Mouse (Mus musculus) 3T3-L1 (cell line): ENCODE results near the gene Borcs6.

Experiments used
- DNase-seq: peaks from one replicate; pipeline ENCODE4 v3.0.0-alpha.2; 2015; ENCODE audit warnings: low read depth, low spot score

Gene Borcs6

GRCm38 (mm10) chr11:69070590-69071222, 11.2 kb downstream of the Borcs6 start, which contains the start of gene Tmem107:
Tmem107 (plus strand) TSS chr11:69070806.
- DNase-seq, result peak; percentile 96

- peak; percentile 73 for DNase-seq
These were observed 11.7 kb downstream of the Borcs6 start for GRCm38 (mm10) chr11:69071262-69071661.

- DNase-seq, result no peak
These were observed 12.7 kb downstream of the Borcs6 start for GRCm38 (mm10) chr11:69072234-69072633.

DNA sequence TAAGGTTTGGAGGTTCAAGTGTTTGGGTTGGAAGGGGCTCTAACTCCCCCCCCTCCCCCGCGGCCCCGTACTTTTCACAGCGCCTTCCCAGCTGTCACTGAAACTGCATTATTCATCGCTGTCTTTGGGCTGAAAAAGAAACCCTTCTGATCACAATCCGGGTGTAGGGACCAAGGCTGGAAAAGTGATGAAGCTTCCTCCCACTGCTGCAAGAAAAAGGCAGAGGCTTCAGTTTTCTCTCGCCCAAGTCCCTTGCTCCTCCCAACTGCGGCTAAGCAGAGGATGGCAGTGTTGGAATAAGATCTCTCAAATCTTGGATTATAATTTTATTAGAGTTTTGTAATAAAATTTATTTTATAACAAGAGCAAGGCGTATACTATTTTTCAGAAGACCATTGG, 13.1 kb downstream of the Borcs6 start:
- no peak for DNase-seq

- DNase-seq, result peak; percentile 98
These were observed 13.8 kb downstream of the Borcs6 start for GRCm38 (mm10) chr11:69073065-69073888.

DNA sequence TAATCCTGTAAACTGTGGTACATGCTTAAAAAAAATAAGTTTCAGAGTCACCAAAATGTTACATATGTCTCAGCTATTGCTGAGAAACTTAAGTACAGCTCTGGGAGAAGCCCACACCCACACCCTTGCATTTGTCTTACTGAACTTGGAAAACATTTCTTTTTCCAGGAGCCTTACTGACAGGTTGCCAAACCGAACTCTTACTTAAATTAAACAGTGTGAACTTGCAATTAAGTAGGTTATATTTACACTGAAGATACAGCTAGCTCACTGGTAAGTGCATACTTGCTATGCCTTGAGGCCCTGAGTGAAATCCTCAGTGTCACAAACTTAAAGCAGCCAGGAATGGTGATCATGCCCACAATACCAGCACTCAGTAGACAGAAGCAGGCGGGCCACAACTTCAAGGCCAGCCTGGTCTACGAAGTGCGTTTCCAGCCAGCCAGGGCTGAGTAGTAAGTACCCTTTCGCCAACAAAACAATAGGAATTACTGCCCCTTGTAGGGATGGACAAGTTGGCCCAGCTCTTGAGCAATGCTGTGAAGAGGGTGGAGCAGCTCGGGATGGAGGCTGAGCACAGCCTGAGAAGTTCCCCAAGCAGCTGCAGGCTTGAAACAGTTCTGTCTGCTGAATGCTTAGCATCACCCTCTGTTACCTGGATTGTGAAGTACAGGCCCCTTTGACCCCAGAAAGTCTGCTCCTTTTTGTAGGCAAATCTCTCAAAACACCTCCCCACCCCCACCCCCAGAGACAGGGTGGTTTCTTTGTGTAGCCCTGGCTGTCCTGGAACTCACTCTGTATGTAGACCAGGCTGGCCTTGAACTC, 14.6 kb downstream of the Borcs6 start:
- DNase-seq, result peak; percentile 57

DNA sequence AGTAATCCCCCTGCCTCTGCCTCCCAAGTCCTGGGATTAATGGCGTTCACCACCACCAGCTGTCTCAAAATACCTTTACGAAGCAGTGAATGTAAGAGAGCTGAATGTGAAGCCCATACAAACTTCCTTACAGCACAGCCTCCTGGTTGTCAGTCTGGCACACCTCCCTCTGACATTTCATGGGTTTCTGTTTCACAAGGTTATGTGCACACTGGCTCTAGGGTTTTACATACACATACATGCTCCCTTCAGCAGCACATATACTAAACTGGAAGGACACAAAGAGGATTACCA, 15.2 kb downstream of the Borcs6 start:
- DNase-seq, result no peak

DNA sequence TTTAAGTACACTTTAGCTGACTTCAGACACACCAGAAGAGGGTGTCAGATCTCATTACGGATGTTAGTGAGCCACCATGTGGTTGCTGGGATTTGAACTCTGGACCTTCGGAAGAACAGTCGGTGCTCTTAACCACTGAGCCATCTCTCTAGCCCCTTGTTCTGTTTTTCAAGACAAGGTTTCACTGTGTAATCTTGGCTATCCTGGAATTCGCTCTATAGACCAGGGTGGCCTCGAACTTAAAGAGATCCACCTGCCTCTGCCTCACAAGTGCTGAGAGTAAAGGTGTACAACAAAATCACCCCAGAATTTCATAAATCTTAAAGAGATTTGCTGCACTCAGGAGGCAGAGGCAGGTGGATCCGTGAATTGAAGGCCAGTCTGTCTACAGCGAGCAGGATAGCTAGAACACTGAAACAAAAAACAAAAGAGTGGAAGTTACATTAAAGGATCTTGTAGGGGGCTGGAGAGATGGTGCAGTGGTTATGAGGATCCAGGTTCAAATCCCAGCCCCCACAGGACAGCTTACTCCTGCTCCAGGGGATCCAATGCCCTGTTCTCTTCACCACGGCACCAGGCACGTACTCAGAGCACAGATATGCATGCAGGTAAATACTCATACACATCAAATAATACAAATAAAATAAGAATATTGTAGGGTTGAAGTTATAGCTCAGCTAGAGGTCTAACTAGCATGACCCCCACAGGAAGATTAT, 16.4 kb downstream of the Borcs6 start:
- peak; percentile 55 for DNase-seq

GRCm38 (mm10) chr11:69076572-69076971, 17.1 kb downstream of the Borcs6 start:
- DNase-seq, result no peak

GRCm38 (mm10) chr11:69077316-69077715, 17.8 kb downstream of the Borcs6 start:
- no peak for DNase-seq

DNA sequence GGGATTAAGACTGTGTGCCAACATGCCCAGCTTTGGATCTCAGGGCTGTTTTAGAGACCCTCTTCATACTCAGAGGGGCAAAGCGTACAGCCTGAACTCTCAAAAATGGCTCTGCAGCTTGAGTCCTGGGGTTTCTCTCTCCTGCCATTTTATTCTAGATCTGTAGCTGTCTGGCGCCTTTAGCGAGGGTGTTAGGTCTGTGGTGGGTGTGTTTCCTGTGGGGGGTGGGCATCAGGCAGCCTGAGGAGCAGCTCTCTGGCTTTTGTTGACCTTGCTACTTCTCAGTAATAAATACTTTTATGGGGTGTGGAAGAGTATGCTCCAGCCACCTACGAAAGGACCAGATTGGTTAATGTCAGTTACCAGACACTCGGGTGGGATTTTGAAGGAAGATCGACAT, 18.5 kb downstream of the Borcs6 start:
- no peak for DNase-seq

DNA sequence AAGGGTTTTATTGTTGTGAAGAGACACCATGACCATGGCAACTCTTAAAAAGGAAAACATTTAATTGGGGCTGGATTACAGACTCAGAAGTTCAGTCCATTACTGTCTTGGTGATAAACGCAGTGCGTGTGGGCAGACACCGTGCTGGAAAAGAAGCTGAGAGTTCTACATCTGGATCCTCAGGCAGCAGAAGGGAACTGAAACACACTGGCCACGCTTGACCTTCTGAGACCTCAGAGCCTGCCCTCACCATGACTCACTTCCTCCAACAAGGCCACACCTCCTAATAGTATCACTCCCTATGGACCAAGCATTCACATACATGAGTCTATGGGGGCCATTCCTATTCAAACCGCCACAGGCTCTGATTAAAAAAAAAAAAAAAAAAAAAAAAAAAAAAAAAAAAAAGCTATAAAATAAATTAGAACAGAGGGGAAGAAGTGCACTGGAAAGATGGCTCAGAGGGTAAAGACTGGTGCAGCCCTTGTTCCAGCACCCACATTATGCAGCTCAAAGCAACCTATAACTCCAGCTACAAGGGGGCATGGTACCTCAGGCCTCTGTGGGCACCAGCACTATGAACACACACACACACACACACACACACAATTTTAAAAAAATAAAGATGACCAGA, 19.4 kb downstream of the Borcs6 start:
- peak; percentile 96 for DNase-seq

DNA sequence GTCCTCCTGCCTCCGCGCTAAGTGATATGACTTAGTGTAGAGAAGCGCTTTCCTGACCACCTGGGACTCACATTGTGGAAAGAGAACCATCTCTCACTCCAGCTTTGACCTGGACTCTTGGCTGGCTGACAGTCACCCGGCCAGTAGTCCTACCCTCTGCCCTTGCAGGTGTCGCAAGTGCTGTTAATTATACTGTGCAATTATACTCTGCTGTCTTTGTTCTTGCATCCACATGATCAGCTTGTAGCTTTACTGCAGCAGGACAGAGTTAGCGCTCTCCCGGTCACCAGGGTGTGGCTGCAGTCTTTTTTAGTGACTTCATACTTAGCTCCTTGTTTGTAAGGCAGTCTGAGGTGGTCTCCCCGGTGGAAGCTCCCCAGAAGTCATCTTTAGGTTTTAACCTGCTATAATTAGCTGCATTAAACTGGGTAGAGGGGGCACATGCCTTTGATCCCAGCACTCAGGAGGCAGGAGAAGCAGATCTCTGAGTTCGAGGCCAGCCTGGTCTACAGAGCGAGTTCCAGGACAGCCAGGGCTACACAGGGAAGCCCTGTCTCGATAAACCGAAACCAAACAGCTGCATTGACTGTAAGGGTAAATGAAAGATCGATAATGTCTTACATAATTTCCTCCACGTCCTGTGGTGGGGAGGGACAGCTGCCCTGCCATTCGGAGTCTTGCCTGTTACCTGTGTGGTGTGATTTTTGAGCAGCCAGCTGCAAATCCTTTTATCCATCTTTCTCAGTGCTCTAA, 20.8 kb downstream of the Borcs6 start:
- DNase-seq, result no peak

- DNase-seq, result no peak
These were observed 21.3 kb downstream of the Borcs6 start for GRCm38 (mm10) chr11:69080855-69081222.

DNA sequence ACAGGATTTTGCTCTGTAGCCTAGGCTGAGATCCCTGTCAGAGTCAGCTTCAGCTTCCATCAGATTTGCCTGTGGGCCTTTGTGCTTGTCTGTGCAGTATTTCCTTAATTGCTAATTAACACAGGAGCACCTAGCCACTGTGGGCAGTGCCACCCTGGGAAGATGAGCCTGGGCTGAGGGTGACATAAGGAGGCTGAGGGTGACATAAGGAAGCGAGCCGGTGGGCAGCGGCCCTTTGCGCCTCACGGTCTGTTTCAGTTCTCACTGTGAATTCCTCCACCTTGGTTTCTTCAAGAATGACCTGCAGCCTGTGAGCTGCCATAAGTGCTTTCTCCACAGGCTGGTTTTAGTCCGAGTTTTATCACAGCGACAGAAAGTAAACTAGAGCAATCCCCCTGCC, 22.1 kb downstream of the Borcs6 start:
- no peak for DNase-seq

DNA sequence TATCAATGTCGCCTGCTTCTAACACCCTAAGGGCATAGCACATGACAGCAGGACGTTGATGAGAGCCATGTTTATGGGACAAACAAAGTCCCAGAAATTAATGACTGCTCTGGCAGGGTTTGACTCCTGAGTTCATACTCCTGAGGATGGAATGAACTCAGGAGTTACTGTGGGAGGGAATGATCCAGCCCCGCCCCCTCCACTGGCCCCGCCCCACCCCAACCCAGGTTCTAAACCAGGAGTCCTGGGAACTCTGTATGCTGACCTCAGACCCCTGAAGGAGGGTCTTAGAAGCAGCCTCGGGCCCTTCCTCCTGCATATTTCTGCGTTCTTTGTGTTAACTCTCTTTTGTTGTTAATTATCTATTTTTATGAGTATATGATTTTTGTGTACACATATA, 26.1 kb downstream of the Borcs6 start:
- DNase-seq, result no peak

DNA sequence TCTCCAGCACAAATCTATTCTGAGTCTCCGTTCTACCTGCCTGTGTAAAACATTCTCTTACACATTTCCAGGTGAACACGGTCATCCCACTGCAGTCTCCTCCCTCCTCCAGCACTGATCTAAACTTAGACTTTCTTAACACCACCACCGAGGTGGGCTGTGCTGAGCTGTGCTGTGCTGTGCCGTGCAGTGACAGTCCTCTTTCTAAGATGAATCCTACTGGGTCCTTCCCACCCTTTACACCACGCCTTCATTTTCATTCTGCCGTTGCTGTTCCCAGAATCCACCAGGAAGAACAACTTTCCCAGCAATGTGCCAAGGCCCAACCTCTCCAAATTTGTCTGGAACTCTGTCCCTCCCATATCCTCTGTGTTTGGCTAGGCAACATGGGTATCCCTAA, 26.9 kb downstream of the Borcs6 start:
- DNase-seq, result no peak

- no peak for DNase-seq
These were observed 27.6 kb downstream of the Borcs6 start for GRCm38 (mm10) chr11:69087082-69087481.

DNA sequence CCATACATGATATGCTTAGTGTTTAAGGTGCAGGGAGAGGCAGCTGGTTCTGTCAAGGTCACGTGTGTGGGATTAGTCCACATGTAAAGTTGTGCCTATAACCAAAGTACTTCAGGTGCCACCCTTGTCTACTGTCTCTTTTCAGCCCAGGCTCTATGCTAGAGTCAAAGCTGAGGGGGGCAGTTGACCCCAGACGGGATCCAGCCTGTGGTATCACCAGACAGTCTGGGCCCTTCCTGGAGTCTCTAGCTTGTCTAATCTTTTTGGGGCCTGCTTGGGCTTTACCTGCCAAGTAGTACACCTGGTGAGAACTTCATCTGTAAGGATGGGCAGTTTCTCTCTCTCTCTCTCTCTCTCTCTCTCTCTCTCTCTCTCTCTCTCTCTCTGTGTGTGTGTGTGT, 28.1 kb downstream of the Borcs6 start:
- DNase-seq, result no peak

- DNase-seq, result peak; percentile 71
These were observed 28.8 kb downstream of the Borcs6 start, which contains the start of gene Vamp2 for GRCm38 (mm10) chr11:69088103-69088855. Vamp2 (plus strand) TSS chr11:69088490.
